Mouse (Mus musculus): ENCODE results near the gene Eef1akmt2.

Gene Eef1akmt2

GRCm38 (mm10) chr7:132866316-132866715 is 13.8 kb upstream of the Eef1akmt2 start:
- no peak for DNase-seq (ENCODE audit: low read depth)

DNA sequence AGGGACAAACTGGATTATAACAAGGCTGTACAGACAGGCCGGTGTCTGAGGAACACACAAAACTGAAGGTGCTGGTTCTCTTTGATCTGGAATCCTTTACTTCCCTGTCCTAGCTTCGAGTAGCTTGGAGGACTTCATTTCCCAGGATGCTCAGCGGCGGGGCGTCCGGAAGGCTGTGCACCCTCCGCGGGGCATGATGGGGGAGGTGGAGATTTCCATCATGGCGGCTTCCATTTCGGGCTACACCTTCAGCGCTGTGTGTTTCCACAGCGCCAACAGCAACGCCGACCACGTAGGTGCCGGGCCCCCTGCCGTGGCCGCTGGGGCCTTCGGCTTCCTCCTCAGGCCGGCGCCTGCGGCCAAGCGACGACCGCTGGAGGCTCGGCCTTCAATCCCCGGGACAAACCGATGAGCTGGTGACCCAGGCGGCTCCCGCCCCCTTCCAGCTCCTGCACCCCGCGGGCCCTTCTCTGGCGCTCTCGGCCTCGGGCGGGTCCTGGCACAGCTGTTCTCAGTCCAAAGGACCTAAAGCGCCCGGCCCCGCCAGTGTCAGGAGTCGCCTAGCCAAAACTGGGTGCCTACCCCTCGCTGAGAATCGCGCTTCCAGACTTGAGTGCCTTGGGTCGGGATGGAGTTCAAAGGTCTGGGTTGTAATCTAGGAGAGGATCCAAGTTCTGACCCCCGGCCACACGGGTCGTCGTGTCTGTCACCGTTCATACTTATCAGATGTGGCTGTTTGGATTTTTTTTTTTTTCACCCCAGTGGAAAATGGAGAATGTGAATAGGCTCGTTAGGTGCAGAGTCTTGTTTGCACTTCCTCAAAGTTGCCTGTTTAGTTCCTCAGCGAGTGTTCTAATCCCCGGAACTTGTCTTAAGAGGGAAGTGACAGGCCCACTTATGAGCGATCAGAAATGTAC is 6.8 kb upstream of the Eef1akmt2 start, which contains the start of gene Abraxas2:
Gene Abraxas2, plus strand, starts transcription at position 184 of the 917 bp plus-strand sequence.
- DNase-seq (ENCODE audit: low read depth), result peak; percentile 92

DNA sequence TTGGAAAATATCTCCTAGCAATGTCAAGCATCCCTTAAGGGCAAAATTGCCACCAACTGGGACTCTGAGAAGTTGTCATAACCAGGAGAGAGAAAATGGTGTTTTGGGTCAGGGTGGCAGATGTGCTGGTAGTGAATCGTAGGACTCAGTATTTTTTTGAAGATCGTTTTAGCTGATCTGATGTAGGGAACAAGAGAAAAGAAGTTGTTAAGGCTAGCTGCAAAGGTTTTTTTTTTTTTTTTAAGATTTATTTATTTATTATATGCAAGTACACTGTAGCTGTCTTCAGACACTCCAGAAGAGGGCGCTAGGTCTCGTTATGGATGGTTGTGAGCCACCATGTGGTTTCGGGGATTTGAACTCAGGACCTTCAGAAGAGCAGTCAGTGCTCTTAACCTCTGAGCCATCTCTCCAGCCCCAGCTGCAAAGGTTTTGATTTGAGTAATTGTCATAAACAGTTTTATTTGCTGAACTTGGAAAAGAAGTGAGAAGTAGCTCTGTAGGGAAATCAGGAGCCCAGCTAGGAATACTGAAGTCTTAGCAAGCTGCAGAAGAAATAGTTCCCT is 5.7 kb upstream of the Eef1akmt2 start:
- peak; percentile 20 for DNase-seq (ENCODE audit: low read depth)

- DNase-seq (ENCODE audit: low read depth), result no peak
Measured at GRCm38 (mm10) chr7:132856083-132856482, 3.6 kb upstream of the Eef1akmt2 start.

DNA sequence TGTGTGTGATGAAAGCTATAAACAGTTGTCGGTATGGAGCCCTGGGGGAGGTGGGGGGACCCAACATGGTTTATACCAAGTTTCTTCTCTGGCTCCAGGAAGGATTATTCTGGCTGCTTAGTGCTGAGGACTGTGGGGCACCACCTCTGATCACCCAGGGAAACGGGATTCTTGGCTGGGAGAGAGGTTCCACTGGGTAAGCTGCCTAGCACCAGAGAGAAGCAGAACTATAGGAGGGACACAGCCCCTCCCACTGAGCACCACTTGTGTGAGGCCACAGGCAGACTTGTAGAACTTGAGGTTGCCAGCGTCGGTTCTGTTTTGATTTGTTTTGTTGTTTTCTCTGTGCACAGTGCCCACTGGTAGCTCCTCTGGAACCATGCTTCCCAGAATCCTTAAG is 1.5 kb upstream of the Eef1akmt2 start:
- no peak for DNase-seq (ENCODE audit: low read depth)

GRCm38 (mm10) chr7:132853361-132853760 is 888 bp upstream of the Eef1akmt2 start:
- DNase-seq (ENCODE audit: low read depth), result no peak

- DNase-seq (ENCODE audit: low read depth), result no peak
Measured at GRCm38 (mm10) chr7:132843152-132843551, 9.3 kb downstream of the Eef1akmt2 start.

- DNase-seq (ENCODE audit: low read depth), result no peak
Measured at GRCm38 (mm10) chr7:132842455-132842854, 10.0 kb downstream of the Eef1akmt2 start.

DNA sequence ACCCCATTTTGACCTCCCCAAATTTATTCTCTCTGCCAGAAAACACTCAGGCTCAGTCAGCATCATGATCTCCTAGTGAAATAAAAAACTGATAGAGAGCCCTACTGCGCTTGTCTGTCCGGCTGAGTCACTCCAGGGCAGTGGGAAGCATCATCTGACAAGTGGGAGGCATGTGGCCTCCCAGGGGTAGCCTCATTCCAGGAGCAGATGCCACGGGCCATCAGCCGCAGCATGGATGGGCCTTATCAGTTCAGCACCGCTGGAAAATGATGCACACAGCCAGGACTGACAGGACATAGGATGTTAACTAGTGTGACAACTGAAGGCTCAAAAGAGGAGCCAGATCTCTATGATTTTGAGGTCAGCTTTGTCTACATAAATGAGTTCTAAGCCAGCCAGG is 11.2 kb downstream of the Eef1akmt2 start:
- DNase-seq (ENCODE audit: low read depth), result no peak

DNA sequence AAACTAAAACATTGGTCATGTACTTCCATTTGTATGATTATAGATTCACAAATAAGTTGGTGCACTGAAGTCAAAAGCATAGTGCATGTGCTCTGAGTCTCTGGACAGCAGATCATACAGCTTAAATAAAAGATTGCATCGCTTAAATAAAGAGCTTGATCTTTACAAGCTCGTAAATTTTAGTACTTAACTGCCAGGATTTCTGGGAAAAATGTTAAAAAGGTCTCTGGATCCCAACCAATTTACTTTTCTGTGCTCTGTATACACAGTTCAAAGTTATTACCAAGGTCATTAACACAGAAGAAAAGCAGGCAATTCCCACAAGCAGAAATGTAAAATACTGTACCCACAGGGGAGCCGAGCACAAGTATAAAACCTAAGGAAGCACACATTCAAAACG is 21.5 kb downstream of the Eef1akmt2 start:
- no peak for DNase-seq (ENCODE audit: low read depth)

DNA sequence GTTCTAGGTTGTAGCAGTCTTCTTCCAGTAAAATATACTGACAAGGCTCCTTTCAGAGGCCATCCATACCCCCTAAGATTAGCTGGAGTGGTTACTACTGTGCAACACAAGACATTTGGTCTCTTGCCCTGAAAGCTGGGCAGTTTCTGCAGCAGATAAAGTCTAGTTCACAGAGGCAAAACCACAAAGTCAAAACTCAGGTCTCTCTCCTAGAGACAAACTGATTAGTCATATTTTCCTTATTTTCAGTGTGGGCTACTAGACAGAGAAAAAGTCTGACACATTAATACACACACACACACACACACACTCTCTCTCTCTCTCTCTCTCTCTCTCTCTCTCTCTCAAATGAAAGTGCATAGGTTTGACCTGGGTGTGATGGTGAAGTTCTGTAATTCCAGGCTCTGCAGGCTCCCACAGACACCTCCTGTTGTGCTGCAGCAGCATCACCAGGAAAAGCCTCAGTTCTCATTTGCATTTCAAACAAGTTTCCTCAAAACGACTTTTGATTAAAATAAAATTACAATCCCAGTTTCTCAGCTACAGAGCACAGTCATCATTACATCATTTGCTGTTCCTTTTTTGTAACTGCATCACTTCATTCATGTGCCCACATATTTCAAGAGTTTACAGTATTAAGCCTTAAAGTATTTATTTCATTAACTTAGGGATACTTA is 28.0 kb downstream of the Eef1akmt2 start:
- DNase-seq (ENCODE audit: low read depth), result no peak

DNA sequence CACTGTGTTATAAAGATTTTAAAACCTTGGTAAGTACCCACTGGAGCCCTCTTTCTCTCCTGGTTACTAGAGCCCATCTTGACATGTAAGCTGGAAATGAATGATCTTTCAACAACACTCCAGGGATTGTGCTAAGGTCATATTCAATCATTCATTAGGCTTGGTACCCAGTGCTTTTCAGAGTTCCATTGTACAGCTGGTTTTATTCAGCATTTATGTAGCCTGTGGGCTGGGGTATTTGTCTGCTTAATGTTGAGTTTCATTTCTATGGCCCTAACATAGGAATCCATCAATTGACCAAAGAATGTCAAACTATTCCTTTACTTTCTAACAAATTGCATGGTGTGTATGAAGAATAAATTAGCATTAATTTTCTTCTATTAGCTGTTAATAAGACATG is 28.6 kb downstream of the Eef1akmt2 start:
- no peak for DNase-seq (ENCODE audit: low read depth)

DNA sequence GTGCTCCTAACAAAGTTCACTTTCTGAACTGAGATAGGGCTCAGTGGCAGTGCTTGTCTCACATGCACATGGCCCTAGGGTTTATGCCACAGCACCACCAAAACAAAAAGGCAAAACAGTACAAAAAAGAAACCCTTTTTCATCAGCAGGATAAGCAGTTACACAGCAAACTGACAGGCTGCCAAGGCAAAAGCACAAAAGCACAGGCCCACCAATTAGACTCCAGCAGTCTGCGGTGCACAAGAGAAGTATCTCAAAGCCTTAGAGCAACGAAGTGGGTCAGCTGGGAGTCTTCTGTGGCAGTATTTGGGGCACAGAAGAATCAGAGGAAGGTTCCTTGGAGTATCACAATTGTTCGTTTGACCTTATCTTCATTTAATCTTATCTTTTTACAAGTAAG is 31.8 kb downstream of the Eef1akmt2 start:
- no peak for DNase-seq (ENCODE audit: low read depth)

DNA sequence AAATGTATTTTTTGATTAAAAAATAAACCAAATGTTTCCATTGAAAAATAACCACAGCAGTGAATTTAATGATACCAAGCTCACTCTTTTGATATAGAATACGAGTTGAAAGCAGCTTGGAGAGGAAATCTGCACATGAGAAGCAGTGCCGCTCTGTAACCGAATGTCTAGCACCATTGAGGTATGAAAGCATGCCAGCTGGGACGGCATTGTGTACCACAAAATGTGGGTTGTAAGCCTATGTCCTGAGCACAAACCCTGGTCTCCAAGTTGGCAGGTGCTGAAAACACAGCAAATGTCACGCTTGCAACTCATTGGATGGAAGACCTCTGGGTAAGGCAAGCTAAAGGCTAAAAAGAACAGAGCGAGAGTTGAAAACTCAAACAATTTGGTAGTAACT is 35.4 kb downstream of the Eef1akmt2 start:
- DNase-seq (ENCODE audit: low read depth), result no peak

- no peak for DNase-seq (ENCODE audit: low read depth)
Measured at GRCm38 (mm10) chr7:132816528-132816927, 35.9 kb downstream of the Eef1akmt2 start.

GRCm38 (mm10) chr7:132815081-132815480 is 37.4 kb downstream of the Eef1akmt2 start:
- peak; percentile 10 for DNase-seq (ENCODE audit: low read depth)

DNA sequence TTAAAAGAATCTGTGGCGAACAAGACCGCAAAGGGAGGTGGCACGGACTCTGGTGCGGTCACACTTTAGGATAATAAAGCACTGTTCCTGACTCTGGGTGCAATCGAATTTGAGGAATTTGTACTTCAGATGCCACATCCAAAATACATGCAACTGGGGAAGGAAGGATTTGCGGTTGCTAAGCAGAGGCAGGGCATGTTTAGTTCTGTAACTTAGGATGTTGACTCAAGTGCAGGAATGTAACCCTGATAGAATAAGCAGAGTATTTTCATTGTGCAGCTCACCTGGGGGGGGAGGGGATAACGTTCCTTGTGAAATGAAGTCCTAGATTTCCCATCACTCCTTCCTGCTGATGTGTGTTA is 38.4 kb downstream of the Eef1akmt2 start:
- DNase-seq (ENCODE audit: low read depth), result no peak

DNA sequence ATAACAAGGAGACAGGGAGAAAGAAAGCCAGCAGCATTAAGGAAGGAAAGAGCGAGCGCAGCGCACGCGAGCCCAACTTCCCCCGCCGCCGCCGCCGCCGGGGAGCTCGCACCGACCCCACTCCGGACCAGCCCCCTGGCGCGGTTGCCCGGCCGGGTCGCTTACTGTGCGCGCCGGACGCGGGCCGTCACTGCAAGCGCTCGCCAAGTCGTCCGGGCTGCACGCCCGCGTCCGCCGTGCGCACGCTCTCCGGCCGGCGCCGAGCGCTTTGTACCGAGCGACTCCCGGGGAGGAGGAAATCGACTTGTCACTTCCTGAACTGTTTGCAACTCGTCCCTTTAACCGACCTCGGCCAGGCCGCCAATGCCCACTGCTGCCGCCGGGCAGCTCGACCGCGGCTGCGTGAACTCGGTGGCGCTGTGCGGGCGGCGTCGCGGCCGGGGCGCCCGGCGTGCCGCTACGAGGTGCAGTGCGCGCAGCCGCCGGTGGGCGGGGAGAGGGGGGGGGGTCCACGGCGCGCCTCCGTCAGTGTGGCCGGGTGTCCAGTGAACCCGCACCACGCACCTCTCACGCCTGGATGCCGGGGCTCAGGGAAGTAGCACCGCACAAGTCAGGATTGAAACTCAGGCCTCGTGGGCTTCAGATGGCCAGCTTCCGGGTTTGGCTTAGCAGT is 38.9 kb downstream of the Eef1akmt2 start, which contains the start of gene Fam53b:
Gene Fam53b, minus strand, starts transcription at position 471 of the 673 bp plus-strand sequence.
- peak; percentile 76 for DNase-seq (ENCODE audit: low read depth)

DNA sequence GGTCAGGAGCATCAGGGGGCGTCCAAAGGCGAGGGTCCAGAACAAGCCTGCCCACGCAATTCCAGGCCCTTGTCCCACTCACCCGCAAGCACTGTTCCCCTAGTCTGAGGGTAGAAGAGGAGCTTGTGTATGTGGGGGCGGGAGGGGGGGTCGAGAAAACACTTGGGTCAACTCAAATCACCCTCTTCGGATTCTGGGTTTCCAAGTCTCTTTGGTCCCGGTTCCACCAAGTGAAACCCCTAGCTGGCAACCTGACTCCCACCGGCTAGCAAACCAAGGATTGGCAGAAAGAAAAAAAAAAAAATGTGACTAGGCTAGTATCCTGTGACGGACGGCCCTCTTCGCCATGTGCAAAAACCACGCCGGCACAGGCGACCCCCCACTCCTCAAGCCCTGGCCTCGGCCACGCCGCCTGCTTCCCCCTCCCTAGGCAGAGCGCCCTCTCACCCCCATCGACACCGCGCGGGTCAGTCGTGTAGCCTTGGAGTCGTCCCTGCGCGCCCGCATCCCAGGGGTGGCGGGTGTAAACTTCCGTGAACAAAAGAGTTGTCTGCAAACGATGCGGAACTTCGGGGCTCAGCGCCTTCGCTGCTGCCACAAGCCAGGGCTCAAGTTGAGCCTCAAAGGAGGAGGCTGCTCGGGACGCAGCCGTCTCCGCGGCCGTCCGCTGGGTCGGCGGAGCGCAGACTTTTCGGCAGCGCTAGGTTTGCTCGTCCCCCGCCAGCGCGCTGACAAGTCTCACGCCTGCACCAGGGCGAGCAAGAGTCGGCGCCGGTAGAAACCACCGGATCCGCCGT is 39.7 kb downstream of the Eef1akmt2 start:
- peak; percentile 71 for DNase-seq (ENCODE audit: low read depth)

DNA sequence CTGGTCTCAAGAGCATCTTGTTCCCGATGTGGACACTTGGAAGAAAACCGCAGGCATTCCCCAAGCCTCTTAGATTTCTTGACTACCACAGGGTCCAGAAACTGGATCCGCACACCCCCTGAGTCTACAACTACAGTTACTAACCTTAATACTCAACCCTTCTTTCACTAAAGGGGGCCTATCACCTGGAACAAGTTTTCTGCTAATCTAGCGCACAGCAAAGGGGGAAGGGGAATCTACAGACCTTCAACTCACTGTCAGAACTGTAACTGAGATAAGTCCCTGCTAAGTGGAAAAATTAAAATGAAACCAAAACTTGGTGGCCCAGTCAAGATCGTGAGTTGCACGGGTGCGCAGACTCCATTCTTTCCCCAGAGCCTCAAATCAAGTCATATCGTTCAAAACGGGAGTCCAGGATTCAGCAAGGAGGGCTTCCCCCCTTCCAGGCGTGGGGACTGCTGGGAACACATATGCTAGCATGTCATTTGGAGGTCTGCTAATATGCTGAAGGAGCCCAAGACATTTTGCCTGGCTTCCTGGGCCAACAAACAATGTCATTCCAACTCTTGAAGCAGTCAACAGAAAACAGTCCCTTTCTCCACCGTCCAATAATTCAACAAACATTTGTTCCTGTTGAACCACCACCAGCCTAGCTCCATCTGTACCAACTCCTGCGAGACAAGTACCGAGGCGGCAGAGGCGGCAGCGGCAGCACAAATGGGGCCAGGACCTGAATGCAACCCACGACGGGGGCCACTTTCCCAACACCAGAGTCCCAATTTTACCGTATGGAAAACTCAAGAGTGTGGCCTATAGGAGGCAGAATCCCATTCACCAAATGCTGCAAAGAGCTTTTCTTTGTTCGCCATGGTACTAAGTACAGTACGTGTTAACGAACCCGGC is 40.5 kb downstream of the Eef1akmt2 start:
- peak; percentile 84 for DNase-seq (ENCODE audit: low read depth)
